Mouse (Mus musculus): ENCODE results near the gene C1qb.
A peak's percentile ranks its signal among the peaks of the same experiment; 100 is the strongest.

DNA sequence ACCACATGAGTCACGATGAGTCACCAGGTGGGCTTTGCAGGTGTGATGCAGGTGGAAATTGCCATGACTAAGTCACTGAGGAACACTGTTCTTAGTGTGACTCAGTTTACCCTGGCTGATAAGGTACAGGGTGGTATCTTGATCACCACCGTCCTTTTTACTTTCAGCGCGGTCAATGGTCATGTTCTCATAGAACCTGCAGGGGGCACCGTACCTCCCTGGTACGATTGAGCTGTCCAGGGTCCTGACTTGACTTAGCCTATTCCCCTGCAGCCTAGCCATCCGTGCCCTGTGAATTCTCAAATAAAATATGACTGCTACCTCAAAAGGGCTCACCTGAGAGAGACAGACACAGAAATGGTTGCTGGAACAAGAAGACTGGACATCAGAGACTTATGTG, 21.0 kb upstream of the C1qb start:
- TF ChIP-seq EP300 (IDR thresholded peaks at IDR 0.05; ENCODE audit: low read depth) (no peak), CTCF (IDR thresholded peaks at IDR 0.05; ENCODE audit: low read depth) (peak; percentile 77)

Data from liver, postnatal 0 days (tissue).